Mouse (Mus musculus) heart, adult 2 months (tissue): ENCODE data around the gene Tpd52l1. TPM values are rescaled to one million over a fixed set of nuclear protein-coding genes. Genes with fewer than 3 reads are reported as not detected.
"Not testable (repeated sequence)": the region's sequence is repeated elsewhere in the genome, so short reads cannot be mapped to it uniquely, and the experiment has no call there.

Experiments
- DNase-seq, 2 experiments: peaks; one replicate each; pipeline ENCODE4 v3.0.0; 2021
- H3K27ac ChIP-seq: fragments of 200-600 bp; 2 replicates; pipeline ENCODE4 v1.8.1; 2022
- H3K27me3 ChIP-seq: fragments of 200-500 bp; 2 replicates; pipeline ENCODE4 v1.6.1; 2012; ENCODE audit warnings: mild to moderate bottlenecking, low read length, inconsistent platforms, mixed read lengths; ENCODE audit not compliant: control insufficient read depth, insufficient read depth
- H3K36me3 ChIP-seq: fragments of 200-500 bp; 2 replicates; pipeline ENCODE4 v1.6.1; 2012; ENCODE audit warnings: low read length, inconsistent platforms; ENCODE audit not compliant: control insufficient read depth, insufficient read depth
- H3K4me1 ChIP-seq: fragments of 200-500 bp; 2 replicates; pipeline ENCODE4 v1.6.1; 2011; ENCODE audit warnings: low read length; ENCODE audit not compliant: control insufficient read depth, insufficient read depth
- H3K4me3 ChIP-seq: fragments of 200-600 bp; 2 replicates; pipeline ENCODE4 v1.8.1; 2022
- H3K79me2 ChIP-seq: fragments of 200-500 bp; replicated peaks from 2 replicates; pipeline ENCODE4 v1.6.1; 2012; ENCODE audit warnings: mild to moderate bottlenecking, inconsistent platforms, low read length, moderate library complexity, mixed read lengths; ENCODE audit not compliant: control insufficient read depth, insufficient read depth
- H3K9ac ChIP-seq: fragments of 200-500 bp; 2 replicates; pipeline ENCODE4 v1.6.1; 2012; ENCODE audit warnings: low read depth, mild to moderate bottlenecking, control low read depth, inconsistent platforms, low read length, mixed read lengths
- CTCF ChIP-seq: fragments of 200-600 bp; IDR thresholded peaks from 2 replicates; pipeline ENCODE4 v1.8.1; 2022; ENCODE audit warnings: antibody characterized with exemption, mild to moderate bottlenecking, moderate library complexity
- EP300 ChIP-seq: fragments of 200-500 bp; IDR thresholded peaks from 2 replicates; pipeline ENCODE4 v1.6.1; 2011; ENCODE audit warnings: low read depth, low read length, control low read depth; ENCODE audit not compliant: insufficient read depth
- POLR2A ChIP-seq: fragments of 200-500 bp; IDR thresholded peaks from 2 replicates; pipeline ENCODE4 v1.6.1; 2011; ENCODE audit warnings: mild to moderate bottlenecking, low read depth, low read length, control low read depth; ENCODE audit not compliant: insufficient read depth
- WGBS: fragments of 180-500 bp; shearing (Covaris S2); methylation state at CpG from one replicate; pipeline ENCODE4 v1.1.7; 2018; 5-methylcytosine and 5-hydroxymethylcytosine counted together
- intact Hi-C: fragments of 180-260 bp; cut with DNase I; formaldehyde crosslinking; loops from one replicate; pipeline ENCODE4 v1.15.1; 2025
- polyA plus RNA-seq: library from polyadenylated mRNA; depleted of rRNA; stranded (reverse); fragments of >200 nt; gene quantifications from 2 replicates; pipeline ENCODE4 v1.2.3, GENCODE M21; 2012
- total RNA-seq, 2 experiments: library from RNA; stranded (reverse); gene quantifications; 2 replicates each; pipeline ENCODE4 v1.2.3; 2021

Tpd52l1 gene
- total and polyA plus RNA-seq, 3 experiments = 5.1 to 7.4 (median 5.6) TPM

DNA sequence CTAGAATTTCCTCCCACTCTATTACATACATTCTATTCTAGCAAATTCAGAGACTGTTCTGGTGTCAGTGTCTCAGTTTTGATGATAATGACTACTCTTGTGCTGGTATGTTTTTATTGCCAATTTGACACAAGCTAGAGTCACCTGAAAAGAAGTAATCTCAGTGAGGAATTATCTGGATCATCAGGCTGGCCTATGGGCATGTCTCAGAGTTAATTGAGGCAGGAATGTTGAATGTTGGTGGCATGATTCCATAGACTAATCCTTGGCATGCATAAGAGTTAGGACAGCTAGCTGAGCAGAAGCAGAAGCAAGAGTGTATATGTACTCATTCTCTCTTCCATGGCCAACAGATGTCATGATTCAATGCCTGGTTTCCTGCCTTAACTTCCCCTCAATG, 27.8 kb downstream of the Tpd52l1 start:
- intact Hi-C loops = no loop called here
- Histone ChIP-seq H3K79me2 (no peaks in the 10 kb centered on the region), H3K4me3 (no peak overlapping the region), H3K36me3 (no peaks in the 10 kb centered on the region), H3K27me3 (no peaks in the 10 kb centered on the region), H3K9ac (no peak overlapping the region), H3K4me1 (no peaks in the 10 kb centered on the region), H3K27ac (no peak overlapping the region)
- no peak for DNase-seq
- no peak for TF ChIP-seq POLR2A
- no peak for TF ChIP-seq EP300
- no peak for TF ChIP-seq CTCF

DNA sequence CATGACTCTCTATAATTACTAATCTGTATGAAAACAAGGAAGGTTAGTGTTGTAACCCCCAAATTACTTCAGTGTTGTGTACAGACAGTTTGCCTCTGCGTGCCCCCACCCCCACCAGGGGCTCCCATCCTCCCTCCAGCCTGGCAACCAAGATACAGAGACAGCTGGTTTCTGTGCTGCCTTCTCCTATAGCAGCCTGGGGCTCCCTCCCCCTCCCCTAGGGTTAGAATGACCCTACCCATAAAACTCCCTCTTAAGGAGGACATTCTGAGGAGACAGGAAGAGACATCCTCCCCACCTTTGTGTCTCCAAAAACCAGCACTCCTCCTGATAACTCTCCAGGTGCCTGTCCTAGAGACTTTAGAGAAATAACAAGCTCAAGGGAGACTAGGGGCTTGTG, 52.8 kb downstream of the Tpd52l1 start:
- no peaks in the 10 kb centered on the region for H3K4me1 ChIP-seq
- TF ChIP-seq EP300 = no peak
- no peak for TF ChIP-seq POLR2A
- TF ChIP-seq CTCF = no peak
- H3K4me3 ChIP-seq = no peak overlapping the region
- DNase-seq = no peak
- 50% methylated on average over 1 of the region's 1 CpGs for WGBS
- no peaks in the 10 kb centered on the region for H3K79me2 ChIP-seq
- H3K36me3 ChIP-seq = no peaks in the 10 kb centered on the region
- no peak overlapping the region for H3K27ac ChIP-seq
- H3K9ac ChIP-seq = no peak overlapping the region
- intact Hi-C loops = no loop called here
- H3K27me3 ChIP-seq = no peaks in the 10 kb centered on the region

DNA sequence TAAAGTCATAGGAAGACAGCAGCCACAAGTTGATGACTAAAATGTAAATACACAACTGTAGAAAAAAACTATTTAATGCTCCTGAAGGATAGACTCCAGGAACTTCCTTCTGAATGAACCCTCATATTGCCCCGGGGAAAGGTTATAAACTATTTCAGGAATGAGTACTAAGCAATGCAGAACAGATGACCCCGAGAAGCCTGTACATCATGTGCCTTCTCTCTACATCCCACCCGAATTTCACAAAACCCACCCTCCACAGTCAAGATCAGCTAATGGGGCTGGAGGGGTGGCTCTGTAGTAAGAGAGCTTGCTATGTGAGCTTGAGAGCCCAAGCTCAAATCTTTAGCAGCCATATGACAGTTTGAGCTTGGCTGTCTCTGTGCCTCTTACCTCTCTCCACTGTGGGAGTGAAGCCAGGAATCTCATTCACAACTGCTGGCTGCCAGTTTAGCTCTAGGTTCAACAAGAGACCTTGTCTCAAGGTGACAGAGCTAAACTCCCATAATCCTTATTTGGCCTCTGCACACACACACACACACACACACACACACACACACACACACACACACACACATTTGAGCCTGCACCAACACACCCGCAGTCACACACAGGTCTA, 54.9 kb downstream of the Tpd52l1 start:
- 53% methylated on average over 4 of the region's 4 CpGs for WGBS
- peak; percentile 30 to 53 for DNase-seq
- Histone ChIP-seq H3K36me3 (no peaks in the 10 kb centered on the region), H3K27ac (no peak overlapping the region), H3K4me1 (no peaks in the 10 kb centered on the region), H3K79me2 (no peaks in the 10 kb centered on the region), H3K4me3 (no peak overlapping the region), H3K9ac (no peak overlapping the region), H3K27me3 (no peaks in the 10 kb centered on the region)
- intact Hi-C loops = no loop called here
- TF ChIP-seq CTCF = no peak
- no peak for TF ChIP-seq EP300
- TF ChIP-seq POLR2A = no peak

DNA sequence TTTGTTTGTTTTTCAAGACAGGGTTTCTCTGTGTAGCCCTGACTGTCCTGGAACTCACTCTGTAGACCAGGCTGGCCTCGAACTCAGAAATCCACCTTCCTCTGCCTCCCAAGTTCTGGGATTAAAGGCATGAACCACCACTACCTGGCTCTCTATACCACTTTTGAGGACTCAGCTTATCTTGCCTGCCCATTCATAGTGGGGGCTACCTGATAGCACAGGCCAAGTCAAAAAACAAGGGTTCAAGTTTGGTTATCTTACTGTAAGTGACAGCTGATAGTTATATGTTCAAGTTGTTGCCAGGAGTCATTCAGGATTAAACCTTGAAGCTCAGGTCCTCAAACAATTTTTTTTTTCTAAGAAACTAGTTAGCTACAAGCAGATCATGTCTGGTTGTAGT, 57.2 kb downstream of the Tpd52l1 start:
- intact Hi-C loops, H3K79me2 ChIP-seq, H3K36me3 ChIP-seq, H3K27ac ChIP-seq, H3K9ac ChIP-seq, H3K27me3 ChIP-seq, H3K4me3 ChIP-seq, H3K4me1 ChIP-seq, DNase-seq: not testable (repeated sequence)
- 77% methylated on average over 1 of the region's 1 CpGs for WGBS

DNA sequence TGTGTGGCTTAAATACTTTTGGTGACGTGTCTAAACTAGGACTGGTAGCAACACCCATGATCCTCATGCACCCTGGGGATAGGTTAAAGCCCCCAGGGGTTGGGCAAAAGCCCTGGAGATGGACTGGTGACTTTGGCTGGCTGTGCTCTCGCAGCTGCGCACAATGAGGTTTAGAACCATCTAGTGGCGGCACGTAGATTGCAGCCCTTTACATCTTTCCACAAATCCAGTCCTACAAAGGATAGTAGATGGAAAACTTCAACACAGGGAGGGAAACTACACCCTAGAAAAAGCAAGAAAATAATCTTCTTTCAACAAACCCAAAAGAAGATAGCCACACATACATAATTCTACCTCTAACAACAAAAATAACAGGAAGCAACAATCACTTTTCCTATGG, 75.6 kb downstream of the Tpd52l1 start:
- H3K79me2 ChIP-seq, H3K4me3 ChIP-seq, H3K4me1 ChIP-seq, H3K27ac ChIP-seq, intact Hi-C loops, H3K9ac ChIP-seq, DNase-seq, H3K36me3 ChIP-seq, H3K27me3 ChIP-seq: not testable (repeated sequence)
- WGBS = 16% methylated on average over 4 of the region's 5 CpGs
- TF ChIP-seq CTCF = peak; percentile 48

DNA sequence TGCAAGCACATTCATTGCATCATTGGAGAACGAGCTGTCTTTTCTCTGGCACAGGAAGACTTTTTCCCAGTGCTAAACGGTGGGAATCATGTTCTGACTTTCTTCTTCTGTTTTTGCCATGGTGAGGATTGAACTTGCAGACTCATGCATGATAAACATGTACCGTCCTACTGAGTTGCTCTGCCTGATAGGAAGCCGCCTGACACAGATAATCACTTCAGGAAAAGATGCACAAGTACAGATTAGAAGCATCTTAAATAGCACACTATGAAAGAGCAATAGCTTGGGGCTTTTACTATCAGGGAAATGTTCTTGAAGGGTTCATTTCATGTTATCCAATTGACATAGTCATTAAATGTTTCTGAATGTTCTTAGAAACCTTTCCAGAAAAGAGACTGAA, 86.0 kb downstream of the Tpd52l1 start:
- no peaks in the 10 kb centered on the region for H3K36me3 ChIP-seq
- DNase-seq = no peak
- intact Hi-C loops = no loop called here
- H3K27me3 ChIP-seq = no peaks in the 10 kb centered on the region
- no peak overlapping the region for H3K27ac ChIP-seq
- no peak overlapping the region for H3K4me3 ChIP-seq
- H3K4me1 ChIP-seq = no peaks in the 10 kb centered on the region
- 55% methylated on average over 4 of the region's 4 CpGs for WGBS
- H3K79me2 ChIP-seq = no peaks in the 10 kb centered on the region
- TF ChIP-seq EP300 = no peak
- TF ChIP-seq POLR2A = no peak
- no peak for TF ChIP-seq CTCF
- H3K9ac ChIP-seq = no peak overlapping the region
